Mouse (Mus musculus): ENCODE results near the gene Rhd. TPM values are rescaled to one million over a fixed set of nuclear protein-coding genes. Genes with fewer than 3 reads are reported as not detected.

Rhd gene
- polyA plus RNA-seq, 1 experiment from 2014 or later = not detected

DNA sequence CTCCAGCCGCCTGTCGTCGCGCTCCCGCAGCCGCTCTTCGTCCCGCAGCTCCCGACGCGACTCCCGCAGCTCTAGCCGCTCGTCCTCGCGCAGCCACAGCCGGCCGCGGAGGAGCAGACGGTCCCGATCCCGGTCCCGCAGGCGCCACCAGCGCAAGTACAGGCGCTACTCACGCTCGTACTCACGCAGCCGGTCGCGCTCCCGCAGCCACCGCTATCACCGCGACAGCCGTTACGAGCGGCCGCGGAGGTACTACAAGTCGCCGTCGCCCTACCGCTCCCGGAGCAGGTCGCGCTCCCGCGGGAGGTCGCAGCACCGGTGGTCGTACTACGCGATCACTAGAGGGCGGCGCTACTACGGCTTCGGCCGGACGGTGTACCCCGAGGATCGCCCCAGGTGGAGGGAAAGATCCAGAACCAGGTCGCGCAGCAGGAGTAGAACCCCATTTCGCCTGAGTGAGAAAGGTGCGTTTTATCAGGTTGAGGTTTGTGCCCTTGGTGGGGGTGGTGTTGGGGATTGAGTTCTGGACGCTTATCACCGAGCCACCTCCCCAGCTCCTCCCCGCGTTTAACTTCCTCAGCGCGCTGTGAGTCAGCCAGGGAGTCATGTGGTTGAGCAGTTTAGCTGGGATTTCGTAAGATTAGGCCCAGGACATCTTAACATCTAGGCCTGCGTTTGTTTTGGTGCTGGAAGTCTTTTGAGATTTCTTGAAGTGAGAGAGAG, 59.8 kb downstream of the Rhd start:
- under 1% methylated on average over 60 of the region's 75 CpGs for WGBS (ENCODE audit: missing documents)
- Histone ChIP-seq H3K4me3 (ENCODE audit: inconsistent target) (peak overlapping the region; percentile 85), H3K36me3 (ENCODE audit: inconsistent target) (peaks cover 33% of the 10 kb centered on the region), H3K27ac (peak overlapping the region; percentile 96), H3K79me2 (ENCODE audit: inconsistent target) (peaks cover 57% of the 10 kb centered on the region)

DNA sequence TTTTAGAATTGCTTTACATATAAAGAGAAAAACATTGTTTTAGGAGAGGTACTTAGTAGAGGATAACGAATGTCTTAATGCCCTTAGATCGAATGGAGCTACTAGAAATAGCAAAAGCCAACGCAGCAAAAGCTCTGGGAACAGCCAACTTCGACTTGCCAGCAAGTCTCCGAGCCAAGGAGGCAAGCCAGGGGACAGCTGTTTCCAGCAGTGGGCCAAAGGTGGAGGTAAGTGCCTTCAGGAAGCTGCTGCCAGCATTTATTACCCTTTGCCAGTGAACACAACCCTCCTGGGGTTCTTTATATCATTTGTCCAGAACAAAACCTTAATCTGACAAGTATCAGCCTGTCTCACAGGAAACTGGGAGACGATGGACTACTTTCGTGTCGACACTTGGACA, 60.9 kb downstream of the Rhd start:
- Histone ChIP-seq H3K4me3 (ENCODE audit: inconsistent target) (peak overlapping the region; percentile 85), H3K27ac (peak overlapping the region; percentile 96), H3K79me2 (ENCODE audit: inconsistent target) (peaks cover 57% of the 10 kb centered on the region), H3K36me3 (ENCODE audit: inconsistent target) (peaks cover 33% of the 10 kb centered on the region)
- WGBS (ENCODE audit: missing documents) = 13% methylated on average over 8 of the region's 8 CpGs

DNA sequence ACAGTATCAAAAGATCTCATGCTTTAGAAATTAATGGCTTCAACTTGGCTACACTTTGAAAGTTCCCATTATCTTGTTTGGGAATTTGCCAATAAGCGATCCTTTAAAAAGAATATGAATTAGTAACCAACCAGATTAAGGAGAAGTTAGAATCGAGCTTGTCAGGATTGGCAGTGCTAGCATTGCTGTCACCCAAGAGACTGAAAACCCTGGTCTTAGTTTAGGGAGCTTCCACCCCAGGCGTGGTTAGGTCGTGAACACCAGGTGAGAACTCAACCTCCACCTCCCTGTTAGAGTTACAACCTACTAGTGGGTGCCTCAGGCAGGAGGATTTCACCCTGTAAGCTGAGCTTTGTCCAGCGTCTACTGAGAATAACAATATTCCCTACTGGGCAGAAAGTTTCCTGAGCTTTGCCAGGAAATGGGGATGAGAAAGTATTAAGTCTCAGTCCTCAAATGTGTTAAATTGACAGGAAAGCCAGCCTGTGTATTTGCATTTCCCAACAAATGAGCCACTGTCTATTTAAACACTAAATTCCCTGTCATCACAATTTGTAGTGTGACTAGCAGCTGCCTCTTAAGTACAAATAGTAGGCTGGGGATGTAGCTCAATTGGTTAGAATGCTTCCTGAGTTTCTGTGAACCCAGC, 63.6 kb downstream of the Rhd start:
- peaks cover 42% of the 10 kb centered on the region for H3K36me3 ChIP-seq (ENCODE audit: inconsistent target)
- H3K79me2 ChIP-seq (ENCODE audit: inconsistent target) = peaks cover 62% of the 10 kb centered on the region
- 76% methylated on average over 5 of the region's 5 CpGs for WGBS (ENCODE audit: missing documents)
- no peak overlapping the region for H3K4me3 ChIP-seq (ENCODE audit: inconsistent target)
- no peak overlapping the region for H3K27ac ChIP-seq

DNA sequence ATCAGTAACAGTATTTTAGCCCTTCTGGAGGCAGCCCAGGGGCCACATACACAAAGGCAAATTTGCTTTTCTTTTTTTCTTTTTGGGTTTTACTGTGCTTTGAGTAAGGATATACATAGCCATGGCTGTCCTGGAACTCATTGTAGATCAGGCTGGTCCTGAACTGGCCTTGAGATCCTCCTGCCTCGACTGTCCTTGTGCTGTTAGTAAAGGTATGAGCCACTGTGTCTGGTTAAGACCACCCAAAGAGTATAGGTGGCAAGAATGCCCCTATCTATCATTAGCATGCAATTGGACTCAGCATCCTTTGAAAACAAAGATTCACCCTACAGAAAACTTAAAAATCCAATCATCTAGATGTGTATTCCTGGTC, 64.1 kb downstream of the Rhd start:
- Histone ChIP-seq H3K36me3 (ENCODE audit: inconsistent target) (peaks cover 47% of the 10 kb centered on the region), H3K4me3 (ENCODE audit: inconsistent target) (no peak overlapping the region), H3K79me2 (ENCODE audit: inconsistent target) (peaks cover 67% of the 10 kb centered on the region), H3K27ac (no peak overlapping the region)
- WGBS (ENCODE audit: missing documents) = 67% methylated on average over 1 of the region's 1 CpGs

DNA sequence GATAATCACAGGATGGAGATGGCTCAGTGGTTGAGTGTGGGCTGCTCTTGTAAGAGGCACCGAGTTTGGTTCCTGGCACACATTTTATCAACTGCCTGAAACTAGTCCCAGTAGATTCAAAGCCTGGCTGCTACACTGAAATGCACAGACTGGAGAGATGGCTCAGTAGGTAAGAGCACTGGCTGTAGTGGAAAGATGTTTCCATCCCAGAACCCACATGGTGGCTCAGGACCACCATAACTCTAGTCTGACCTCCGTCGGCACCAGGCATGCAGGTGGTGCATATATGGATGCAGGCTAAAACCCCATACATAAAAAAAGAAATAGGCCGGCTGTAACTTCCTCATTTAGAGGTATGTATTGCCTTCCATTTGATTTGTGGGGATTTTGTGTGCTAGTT, 65.2 kb downstream of the Rhd start:
- WGBS (ENCODE audit: missing documents) = 14% methylated on average over 4 of the region's 4 CpGs
- Histone ChIP-seq H3K4me3 (ENCODE audit: inconsistent target) (no peak overlapping the region), H3K79me2 (ENCODE audit: inconsistent target) (peaks cover 66% of the 10 kb centered on the region), H3K36me3 (ENCODE audit: inconsistent target) (peaks cover 58% of the 10 kb centered on the region), H3K27ac (peak overlapping the region; percentile 47; the same call in 1 of the 2 replicates)

DNA sequence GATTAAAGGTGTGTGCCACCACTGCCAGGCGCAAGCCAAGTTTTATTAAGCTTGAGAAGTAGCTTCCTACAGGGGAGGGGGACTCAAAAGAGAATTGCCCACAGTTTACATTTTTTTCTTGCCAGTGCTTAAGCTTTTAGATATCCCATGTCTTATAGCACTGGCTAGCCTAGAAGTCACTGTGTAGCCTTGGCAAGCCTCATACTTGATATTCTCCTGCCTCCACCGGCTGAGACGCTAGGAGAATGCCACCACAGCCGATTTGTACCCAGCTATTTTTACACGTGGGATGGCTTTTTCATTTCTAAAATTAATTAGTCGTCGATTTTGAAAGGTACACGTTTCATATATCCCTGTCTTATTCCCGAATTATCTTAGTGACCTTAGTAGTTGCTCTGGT, 65.9 kb downstream of the Rhd start:
- Histone ChIP-seq H3K36me3 (ENCODE audit: inconsistent target) (peaks cover 59% of the 10 kb centered on the region), H3K4me3 (ENCODE audit: inconsistent target) (peak overlapping the region; percentile 1; the same call in 1 of the 2 replicates), H3K27ac (peak overlapping the region; percentile 47), H3K79me2 (ENCODE audit: inconsistent target) (peaks cover 59% of the 10 kb centered on the region)
- 23% methylated on average over 9 of the region's 9 CpGs for WGBS (ENCODE audit: missing documents)

DNA sequence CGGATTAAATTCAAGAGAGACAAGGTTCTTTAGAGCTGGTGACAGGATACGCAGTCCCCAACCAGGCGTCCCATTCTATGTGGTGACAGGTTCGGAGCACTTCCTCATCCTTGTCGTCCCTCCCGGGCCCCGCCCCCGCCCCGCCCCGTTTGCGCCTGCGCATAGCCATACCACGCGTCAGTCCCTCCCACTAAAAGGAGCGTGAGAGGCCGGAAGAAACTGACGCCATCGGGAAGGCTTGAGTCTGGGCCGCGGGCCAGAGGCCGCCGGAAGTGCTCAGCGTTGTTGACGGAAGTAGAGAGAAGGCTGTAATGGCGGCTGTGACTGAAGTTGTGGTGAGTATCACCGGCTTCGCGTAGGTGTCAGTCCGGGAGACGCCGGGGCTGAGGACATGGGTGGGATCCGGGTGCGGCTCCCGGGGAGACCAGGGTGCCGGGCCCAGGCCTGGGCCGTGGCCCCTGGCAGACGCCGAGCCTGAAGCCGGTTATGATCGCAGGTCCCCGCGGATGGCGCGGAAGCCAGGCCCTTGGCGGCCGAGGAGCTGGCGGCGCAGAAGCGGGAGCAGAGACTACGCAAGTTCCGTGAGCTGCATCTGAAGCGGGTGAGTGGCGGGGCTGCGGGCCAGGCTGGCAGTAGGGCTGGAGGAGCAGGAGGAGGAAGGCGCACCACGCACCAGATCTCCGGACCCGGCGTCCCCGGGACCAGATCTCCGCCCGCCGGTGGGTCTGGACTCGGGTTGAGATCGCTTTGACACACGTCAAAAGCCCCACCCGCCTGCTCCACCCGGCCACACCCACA, 66.5 kb downstream of the Rhd start, which contains the start of gene Syf2:
Gene Syf2 (plus strand): TSS at position 215 of the 798 bp plus-strand sequence.
- Histone ChIP-seq H3K27ac (peak within 1 kb of the TSS; percentile 47), H3K79me2 (ENCODE audit: inconsistent target) (peaks cover 52% of the 10 kb centered on the region), H3K4me3 (ENCODE audit: inconsistent target) (peak within 1 kb of the TSS; percentile 64), H3K36me3 (ENCODE audit: inconsistent target) (peaks cover 59% of the 10 kb centered on the region)
- 2% methylated on average over 47 of the region's 68 CpGs for WGBS (ENCODE audit: missing documents)

DNA sequence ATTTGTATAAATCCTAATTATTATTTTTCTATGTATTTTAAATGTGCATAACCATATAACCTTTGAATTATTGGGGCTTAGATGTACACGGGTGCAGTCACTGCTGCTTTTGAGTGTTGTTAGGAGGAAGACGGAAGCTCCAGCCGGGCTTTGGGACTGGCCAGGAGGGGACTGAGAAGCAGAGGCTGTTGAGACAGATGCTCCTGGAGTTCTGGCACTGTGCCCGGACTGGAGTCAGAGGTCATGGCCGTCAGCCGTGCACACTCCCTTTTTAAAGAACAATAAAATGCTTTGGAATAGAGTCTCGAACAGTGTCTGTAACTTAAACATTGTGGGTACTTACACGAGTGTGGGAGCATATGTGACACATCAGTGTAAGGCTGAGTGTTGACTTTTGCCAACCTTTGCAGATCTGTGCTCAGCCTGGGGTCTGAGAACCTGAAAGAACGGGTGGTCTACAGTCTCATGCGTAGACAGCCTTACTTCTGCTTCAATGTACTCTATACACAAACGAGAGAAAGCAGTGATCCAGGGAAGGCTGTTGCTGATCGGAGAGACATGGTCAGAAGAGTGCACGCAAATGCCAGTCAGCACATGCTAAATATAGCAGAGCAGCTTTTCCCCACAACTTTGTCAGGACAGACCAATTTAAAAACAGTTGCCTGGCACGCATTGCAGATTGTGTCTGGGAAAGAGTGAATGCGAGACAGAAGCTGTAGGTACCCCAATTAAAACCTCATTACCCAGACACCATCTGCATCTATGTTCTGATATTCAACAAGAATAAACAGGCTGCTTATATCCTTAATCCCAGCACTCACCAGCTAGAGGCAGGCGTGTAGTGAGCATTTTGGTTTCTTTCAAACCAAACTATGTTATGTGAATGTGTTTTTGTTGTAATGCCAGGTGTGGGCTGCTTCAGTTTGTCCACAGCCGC, 73.2 kb downstream of the Rhd start:
- Histone ChIP-seq H3K36me3 (ENCODE audit: inconsistent target) (peaks cover 46% of the 10 kb centered on the region), H3K27ac (no peak overlapping the region), H3K79me2 (ENCODE audit: inconsistent target) (peaks cover 17% of the 10 kb centered on the region), H3K4me3 (ENCODE audit: inconsistent target) (no peak overlapping the region)
- WGBS (ENCODE audit: missing documents) = 81% methylated on average over 17 of the region's 17 CpGs

DNA sequence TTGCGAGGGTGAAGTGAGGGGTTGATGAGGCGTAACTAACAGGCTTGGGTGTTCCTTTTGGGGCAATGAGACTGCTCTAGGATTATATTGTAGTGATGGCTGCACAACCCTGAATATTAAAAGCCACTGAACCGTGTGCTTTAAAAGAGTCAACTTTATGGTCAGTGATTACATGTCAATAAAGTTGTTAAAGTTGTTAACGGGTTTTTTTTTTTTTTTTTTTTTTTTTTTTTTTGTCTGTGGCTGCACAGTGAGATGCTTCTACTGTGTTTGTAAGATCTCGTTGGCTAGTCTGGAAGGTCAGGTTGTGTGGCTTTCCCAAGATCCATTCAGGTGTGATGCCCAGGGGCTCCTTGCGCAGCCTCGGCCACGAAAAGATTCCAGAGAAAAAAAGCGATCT, 75.6 kb downstream of the Rhd start:
- Histone ChIP-seq H3K36me3 (ENCODE audit: inconsistent target) (peaks cover 22% of the 10 kb centered on the region), H3K4me3 (ENCODE audit: inconsistent target) (no peak overlapping the region), H3K79me2 (ENCODE audit: inconsistent target) (no peaks in the 10 kb centered on the region), H3K27ac (no peak overlapping the region)
- WGBS (ENCODE audit: missing documents) = 92% methylated on average over 8 of the region's 9 CpGs

DNA sequence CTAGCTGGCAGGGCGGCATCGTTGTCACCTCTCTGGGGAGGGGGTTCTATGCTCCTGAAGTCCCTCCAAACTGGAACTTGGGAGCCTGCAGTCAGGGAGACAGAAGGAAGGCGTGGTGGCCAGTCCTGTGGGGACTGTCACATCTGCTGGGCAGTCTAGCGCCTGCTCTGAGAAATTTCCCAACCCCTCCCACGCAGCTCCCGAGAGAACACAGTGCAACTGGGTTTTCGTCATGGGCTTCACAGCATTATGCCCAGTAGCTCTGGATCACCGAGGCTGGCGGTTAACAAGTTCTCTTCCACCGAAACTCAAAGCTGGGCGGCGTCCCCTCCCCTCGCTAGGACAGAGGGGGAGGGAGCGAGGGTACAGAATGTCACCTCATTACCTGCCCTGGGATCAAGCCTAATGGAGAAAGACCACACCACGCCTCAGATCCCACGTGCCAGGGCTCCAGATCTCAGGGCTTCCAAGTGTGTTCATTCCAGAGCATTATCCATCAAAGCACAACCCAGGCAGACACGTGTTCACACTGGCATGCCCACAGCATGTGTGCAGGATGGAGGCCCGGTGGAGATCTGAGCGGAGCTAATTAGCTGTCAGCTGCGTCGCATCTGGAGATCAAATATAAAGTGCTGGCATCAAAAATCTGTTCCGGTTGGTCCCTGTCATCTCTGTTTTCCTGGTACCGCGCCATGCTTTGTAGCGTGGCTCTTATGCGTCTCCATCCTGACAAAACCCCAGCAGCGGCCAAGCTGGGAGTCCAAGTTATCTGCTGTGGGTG, 79.6 kb downstream of the Rhd start:
- H3K36me3 ChIP-seq (ENCODE audit: inconsistent target) = no peaks in the 10 kb centered on the region
- H3K79me2 ChIP-seq (ENCODE audit: inconsistent target) = no peaks in the 10 kb centered on the region
- no peak overlapping the region for H3K4me3 ChIP-seq (ENCODE audit: inconsistent target)
- 78% methylated on average over 27 of the region's 27 CpGs for WGBS (ENCODE audit: missing documents)
- no peak overlapping the region for H3K27ac ChIP-seq

Other genes with a start within 250 kb of the Rhd start
- 82.3 to 124 TPM (median 103 TPM) in 3 replicates for gene Man1c1, start 160.2 kb upstream of the Rhd start, polyA plus RNA-seq (2018)
- 34.2 to 76.5 TPM (median 43.1 TPM) in 3 replicates for gene Ldlrap1, start 96.5 kb upstream of the Rhd start, polyA plus RNA-seq (2018)
- gene Maco1, start 11.2 kb upstream of the Rhd start, polyA plus RNA-seq (2018) = 14.4 to 24.0 TPM (median 21.7 TPM) in 3 replicates
- gene Tmem50a, start 50.5 kb downstream of the Rhd start, polyA plus RNA-seq (2018) = 279 to 472 TPM (median 312 TPM) in 3 replicates
- 194 to 679 TPM (median 250 TPM) in 3 replicates for gene Rsrp1, start 59.1 kb downstream of the Rhd start, polyA plus RNA-seq (2018)
- gene Syf2, start 66.4 kb downstream of the Rhd start, polyA plus RNA-seq (2018) = 65.7 to 116 TPM (median 81.0 TPM) in 3 replicates